Mouse (Mus musculus) brain, embryonic 14.5 days (tissue): ENCODE data around the gene Caskin1.

Source experiments
- CTCF ChIP-seq: fragments of 200-500 bp; IDR thresholded peaks from 2 replicates; pipeline ENCODE4 v1.5.1; 2012; ENCODE audit warnings: inconsistent platforms, mild to moderate bottlenecking, moderate library complexity, borderline replicate concordance; ENCODE audit not compliant: insufficient read depth, insufficient read length; ENCODE audit errors: extremely low read depth
- POLR2A ChIP-seq: fragments of 200-500 bp; IDR thresholded peaks from 2 replicates; pipeline ENCODE4 v1.6.1; 2012; ENCODE audit warnings: mild to moderate bottlenecking, inconsistent platforms, borderline replicate concordance; ENCODE audit not compliant: poor library complexity, insufficient read depth, insufficient read length, severe bottlenecking; ENCODE audit errors: extremely low read depth

DNA sequence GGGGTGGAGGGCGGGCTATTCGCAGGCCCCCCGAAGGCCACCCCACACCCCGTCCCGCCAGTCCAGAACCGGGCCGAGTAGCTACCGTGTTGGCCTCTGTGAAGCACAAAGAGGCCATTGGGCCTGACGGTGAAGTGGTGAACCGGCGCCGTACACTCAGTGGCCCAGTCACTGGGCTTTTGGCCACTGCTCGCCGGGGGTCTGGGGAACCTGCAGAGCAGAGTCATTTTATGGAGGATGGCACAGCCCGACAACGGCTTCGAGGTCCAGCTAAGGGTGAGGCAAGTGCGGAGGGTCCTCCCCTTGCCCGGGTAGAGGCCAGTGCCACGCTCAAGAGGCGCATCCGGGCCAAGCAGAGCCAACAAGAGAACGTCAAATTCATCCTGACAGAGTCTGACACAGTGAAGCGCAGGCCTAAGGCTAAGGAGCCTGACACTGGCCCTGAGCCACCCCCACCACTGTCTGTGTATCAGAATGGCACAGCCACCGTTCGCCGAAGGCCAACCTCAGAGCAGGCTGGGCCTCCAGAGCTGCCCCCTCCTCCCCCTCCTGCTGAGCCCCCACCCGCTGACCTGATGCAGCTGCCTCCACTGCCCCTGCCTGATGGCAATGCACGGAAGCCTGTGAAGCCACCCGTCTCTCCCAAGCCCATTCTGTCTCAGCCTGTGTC, 17.0 kb downstream of the Caskin1 start:
- TF ChIP-seq POLR2A (no peak), CTCF (no peak)
